Mouse (Mus musculus) small intestine, adult 2 months (tissue): ENCODE results near the gene Neo1.

Experiments used
- CTCF ChIP-seq: fragments of 200-500 bp; IDR thresholded peaks from 2 replicates; pipeline ENCODE4 v1.5.1; 2012; ENCODE audit warnings: low read depth, mild to moderate bottlenecking, control low read depth, inconsistent platforms, low read length, moderate library complexity, mixed read lengths; ENCODE audit not compliant: insufficient replicate concordance, insufficient read length; ENCODE audit errors: extremely low read depth
- POLR2A ChIP-seq: fragments of 200-500 bp; IDR thresholded peaks from 2 replicates; pipeline ENCODE4 v1.6.1; 2012; ENCODE audit warnings: low read depth, mild to moderate bottlenecking, control low read depth, inconsistent platforms, low read length, moderate library complexity

GRCm38 (mm10) chr9:58882686-58883085 lies 153.6 kb downstream of the Neo1 start:
- no peak for TF ChIP-seq CTCF
- no peak for TF ChIP-seq POLR2A
